Mouse (Mus musculus) forebrain, postnatal 0 days (tissue): ENCODE measurements around the gene Arglu1. TPM values are rescaled to one million over a fixed set of nuclear protein-coding genes. Genes with fewer than 3 reads are reported as not detected.

ENCODE experiments used
- ATAC-seq: fragments of 200-750 bp; cut with Nextera tagmentation; 2 replicates; pipeline ENCODE4 v1.8.0; 2017; ENCODE audit warnings: mild to moderate bottlenecking, moderate library complexity
- DNase-seq: peaks from one replicate; pipeline ENCODE4 v3.0.0-alpha.2; 2015
- H3K27ac ChIP-seq: fragments of 300-500 bp; sonication (generic); 2 replicates; pipeline ENCODE4 v1.5.1; 2014; ENCODE audit warnings: low read depth, mild to moderate bottlenecking, antibody characterized with exemption, low read length, moderate library complexity, mixed read lengths
- H3K27me3 ChIP-seq: fragments of 300-500 bp; sonication (generic); 2 replicates; pipeline ENCODE4 v1.6.1; 2014; ENCODE audit warnings: mild to moderate bottlenecking, low read length, mixed read lengths; ENCODE audit not compliant: insufficient read depth
- H3K36me3 ChIP-seq: fragments of 300-500 bp; sonication (generic); 2 replicates; pipeline ENCODE4 v1.6.1; 2014; ENCODE audit warnings: mild to moderate bottlenecking, moderate library complexity; ENCODE audit not compliant: insufficient read depth
- H3K4me1 ChIP-seq: fragments of 300-500 bp; sonication (generic); 2 replicates; pipeline ENCODE4 v1.6.1; 2014; ENCODE audit warnings: antibody characterized with exemption; ENCODE audit not compliant: insufficient read depth
- H3K4me2 ChIP-seq: fragments of 300-500 bp; sonication (generic); 2 replicates; pipeline ENCODE4 v1.6.1; 2014; ENCODE audit warnings: low read depth, mild to moderate bottlenecking, moderate library complexity
- H3K4me3 ChIP-seq: fragments of 300-500 bp; sonication (generic); 2 replicates; pipeline ENCODE4 v1.5.1; 2014; ENCODE audit warnings: low read depth, low read length, mixed read lengths
- H3K9ac ChIP-seq: fragments of 300-500 bp; sonication (generic); 2 replicates; pipeline ENCODE4 v1.6.1; 2014; ENCODE audit warnings: mild to moderate bottlenecking
- H3K9me3 ChIP-seq: fragments of 300-500 bp; sonication (generic); 2 replicates; pipeline ENCODE4 v1.6.1; 2016; ENCODE audit warnings: low read length
- CTCF ChIP-seq: sonication (generic); IDR thresholded peaks from 2 replicates; pipeline ENCODE4 v1.5.1; 2016; ENCODE audit warnings: antibody characterized with exemption, control low read depth, low read depth
- WGBS: fragments of 180-500 bp; shearing (Covaris S2); extraction: QIAGEN DNeasy Blood & Tissue Kit; methylation state at CpG from one replicate; pipeline ENCODE4 v1.1.7; 2014; 5-methylcytosine and 5-hydroxymethylcytosine counted together
- polyA plus RNA-seq: library from polyadenylated mRNA; unstranded; fragments of >200 nt; fragmentation: Nextera tagmentation; extraction: Ambion mirVana; gene quantifications from 2 replicates; pipeline ENCODE4 v1.2.1, GENCODE M21; 2015
- total RNA-seq: library from RNA; depleted of rRNA; stranded (reverse); fragments of >200 nt; gene quantifications from 2 replicates; pipeline ENCODE4 v1.2.3, GENCODE M21; 2014

Gene Arglu1
- total and polyA plus RNA-seq, 2 experiments from 2014 or later, result 143 to 154 TPM

GRCm38 (mm10) chr8:8678236-8678635 lies 12.1 kb downstream of the Arglu1 start:
- no peak overlapping the region for H3K27ac ChIP-seq
- H3K4me3 ChIP-seq, result no peak overlapping the region
- H3K9ac ChIP-seq, result no peak overlapping the region
- DNase-seq (no peak), ATAC-seq (no peak)
- no peaks in the 10 kb centered on the region for H3K4me1 ChIP-seq
- H3K27me3 ChIP-seq, result no peaks in the 10 kb centered on the region
- H3K4me2 ChIP-seq, result no peak overlapping the region
- 0 out of 2 replicates have a peak, but pooled peaks have one; percentile 2 for TF ChIP-seq CTCF
- H3K36me3 ChIP-seq, result peaks cover 36% of the 10 kb centered on the region
- 85% methylated on average over 3 of the region's 3 CpGs for WGBS
- no peaks in the 10 kb centered on the region for H3K9me3 ChIP-seq

GRCm38 (mm10) chr8:8674864-8675263 lies 15.5 kb downstream of the Arglu1 start:
- H3K27me3 ChIP-seq, result no peaks in the 10 kb centered on the region
- 94% methylated on average over 5 of the region's 5 CpGs for WGBS
- ATAC-seq (no peak), DNase-seq (no peak)
- H3K9me3 ChIP-seq, result no peaks in the 10 kb centered on the region
- no peak overlapping the region for H3K4me3 ChIP-seq
- H3K9ac ChIP-seq, result no peak overlapping the region
- H3K4me2 ChIP-seq, result no peak overlapping the region
- no peaks in the 10 kb centered on the region for H3K4me1 ChIP-seq
- no peak overlapping the region for H3K27ac ChIP-seq
- no peak for TF ChIP-seq CTCF
- peaks cover 24% of the 10 kb centered on the region for H3K36me3 ChIP-seq

- Histone ChIP-seq H3K9me3 (no peaks in the 10 kb centered on the region), H3K4me2 (peak overlapping the region; percentile 82), H3K4me3 (peak overlapping the region; percentile 93), H3K27ac (peak overlapping the region; percentile 92), H3K4me1 (no peaks in the 10 kb centered on the region), H3K36me3 (peaks cover 3% of the 10 kb centered on the region; the same call in 1 of the 2 replicates), H3K9ac (peak overlapping the region; percentile 87), H3K27me3 (no peaks in the 10 kb centered on the region)
- under 1% methylated on average over 23 of the region's 23 CpGs for WGBS
- TF ChIP-seq CTCF, result peak; percentile 88
- peak; percentile 21 for ATAC-seq
- peak; percentile 96 for DNase-seq
Observed at GRCm38 (mm10) chr8:8661759-8662138, 28.6 kb downstream of the Arglu1 start.

GRCm38 (mm10) chr8:8661103-8661758 lies 29.1 kb downstream of the Arglu1 start, which contains the start of gene Efnb2:
TSS of gene Efnb2 (minus strand) at chr8:8661242.
- peak within 1 kb of the TSS; percentile 87 for H3K9ac ChIP-seq
- TF ChIP-seq CTCF, result peak; percentile 53
- peak within 1 kb of the TSS; percentile 92 for H3K27ac ChIP-seq
- H3K27me3 ChIP-seq, result no peaks in the 10 kb centered on the region
- no peaks in the 10 kb centered on the region for H3K9me3 ChIP-seq
- under 1% methylated on average over 66 of the region's 70 CpGs for WGBS
- peak within 1 kb of the TSS; percentile 82 for H3K4me2 ChIP-seq
- DNase-seq (peak; percentile 98), ATAC-seq (peak; percentile 92)
- H3K4me3 ChIP-seq, result peak within 1 kb of the TSS; percentile 93
- H3K36me3 ChIP-seq, result no peaks in the 10 kb centered on the region
- no peaks in the 10 kb centered on the region for H3K4me1 ChIP-seq

GRCm38 (mm10) chr8:8660307-8661098 lies 29.8 kb downstream of the Arglu1 start:
- ATAC-seq, result no peak; the same call in 1 of the 2 replicates
- Histone ChIP-seq H3K9ac (peak overlapping the region; percentile 87), H3K27ac (peak overlapping the region; percentile 92), H3K4me3 (peak overlapping the region; percentile 93), H3K4me1 (no peaks in the 10 kb centered on the region), H3K36me3 (no peaks in the 10 kb centered on the region), H3K4me2 (peak overlapping the region; percentile 82), H3K9me3 (no peaks in the 10 kb centered on the region), H3K27me3 (no peaks in the 10 kb centered on the region)
- TF ChIP-seq CTCF, result no peak
- under 1% methylated on average over 84 of the region's 88 CpGs for WGBS
- peak; percentile 60 for DNase-seq

- no peaks in the 10 kb centered on the region for H3K36me3 ChIP-seq
- peak overlapping the region; percentile 87 for H3K9ac ChIP-seq
- WGBS, result 1% methylated on average over 53 of the region's 53 CpGs
- ATAC-seq, result no peak
- H3K4me1 ChIP-seq, result peaks cover 6% of the 10 kb centered on the region
- H3K9me3 ChIP-seq, result no peaks in the 10 kb centered on the region
- TF ChIP-seq CTCF, result 0 out of 2 replicates have a peak, but pooled peaks have one; percentile 1
- peak overlapping the region; percentile 82 for H3K4me2 ChIP-seq
- no peaks in the 10 kb centered on the region for H3K27me3 ChIP-seq
- peak; percentile 70 for DNase-seq
- peak overlapping the region; percentile 93 for H3K4me3 ChIP-seq
- peak overlapping the region; percentile 92 for H3K27ac ChIP-seq
Observed at GRCm38 (mm10) chr8:8659503-8660306, 30.6 kb downstream of the Arglu1 start.
